Mouse (Mus musculus) Muller cell, postnatal 12 days (primary cell): Measurements from ENCODE around the gene Tnc.

Source experiments
- DNase-seq: peaks from one replicate; pipeline ENCODE4 v3.0.0-alpha.2; 2015; ENCODE audit errors: inconsistent ontology term

The Tnc gene

DNA sequence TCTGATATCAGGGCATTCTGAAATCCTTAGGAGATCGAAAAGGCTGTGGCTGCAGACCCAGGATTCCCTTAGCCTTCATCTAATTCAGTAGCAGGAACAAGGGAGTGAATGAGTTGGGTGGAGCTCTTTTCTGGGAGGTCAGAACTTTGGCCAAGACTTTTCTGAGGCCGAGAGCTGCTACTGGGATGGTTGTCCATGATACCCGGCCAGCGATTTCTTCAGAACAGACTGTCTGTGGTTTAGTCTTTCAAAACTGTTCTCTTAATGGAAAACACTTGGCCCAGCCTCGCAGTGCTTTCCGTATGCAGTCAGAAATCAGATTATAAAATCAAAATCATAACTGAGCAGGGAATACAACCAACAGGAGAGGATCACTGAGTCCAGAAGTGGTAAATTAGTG lies 21.2 kb downstream of the Tnc start:
- no peak for DNase-seq

DNA sequence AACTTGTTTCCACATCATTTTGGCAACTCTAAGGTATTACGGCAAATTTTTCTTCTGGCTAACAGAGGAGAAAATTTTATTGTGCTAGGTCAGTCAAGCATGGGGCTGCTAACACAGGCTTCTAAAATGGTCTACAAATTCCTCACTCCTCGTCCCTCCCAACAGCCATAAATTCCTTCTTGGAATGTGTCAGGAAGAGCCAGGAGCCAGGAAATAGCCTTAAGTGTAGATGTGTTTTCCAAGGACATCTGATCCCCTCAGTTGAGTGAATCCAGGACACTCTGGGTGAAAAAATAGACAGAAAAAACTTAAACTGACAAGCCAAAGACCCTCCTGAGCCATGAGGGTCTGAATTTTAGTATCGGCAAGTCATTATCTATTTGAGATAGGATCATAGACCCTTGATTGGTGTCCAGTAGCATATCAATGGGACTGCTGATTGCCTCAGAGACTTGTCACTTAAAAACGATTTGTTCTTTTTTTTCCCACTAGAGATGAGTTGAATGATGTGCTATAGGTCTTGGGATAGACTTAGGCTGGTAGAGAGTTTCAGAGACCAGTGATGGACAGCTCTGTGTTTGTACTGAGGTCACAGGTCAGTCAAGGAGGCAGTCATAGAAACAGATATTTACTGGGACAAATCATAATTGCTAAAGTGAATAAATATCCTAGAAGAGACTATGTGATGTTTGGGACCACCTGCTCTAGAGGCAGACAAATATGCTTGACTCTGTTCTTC lies 22.6 kb downstream of the Tnc start:
- peak; percentile 83 for DNase-seq

DNA sequence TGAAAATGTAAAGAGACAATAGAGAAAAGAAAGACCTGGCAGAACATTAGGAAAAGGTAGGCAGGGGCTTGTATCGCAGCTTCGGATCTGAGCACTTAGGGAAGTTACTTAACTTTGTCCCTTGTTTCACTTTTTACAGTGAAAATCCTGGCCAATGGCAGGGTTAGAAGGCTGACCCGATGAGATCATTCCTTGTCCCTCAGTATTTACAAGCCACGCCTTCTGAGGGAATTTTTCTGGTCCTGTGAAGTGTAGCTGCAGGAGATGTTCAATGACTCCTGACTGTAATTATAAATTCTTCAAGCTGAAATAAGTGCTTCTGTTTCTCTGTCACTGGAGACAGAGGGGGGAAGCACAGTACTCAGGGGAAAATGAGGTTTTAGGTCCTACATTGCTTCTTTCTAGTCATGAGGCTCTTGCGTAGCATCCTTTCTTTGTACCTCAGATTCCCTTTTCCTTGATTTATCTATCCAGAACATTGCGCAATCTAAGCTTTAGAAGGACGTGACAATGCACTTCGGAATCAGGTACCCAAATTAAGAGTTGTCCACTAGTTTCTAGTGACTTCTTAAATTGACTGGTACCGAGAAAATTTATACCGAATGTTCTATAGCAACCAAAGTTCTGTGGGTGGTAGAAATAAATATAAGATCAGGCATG lies 25.8 kb downstream of the Tnc start:
- DNase-seq = no peak

DNA sequence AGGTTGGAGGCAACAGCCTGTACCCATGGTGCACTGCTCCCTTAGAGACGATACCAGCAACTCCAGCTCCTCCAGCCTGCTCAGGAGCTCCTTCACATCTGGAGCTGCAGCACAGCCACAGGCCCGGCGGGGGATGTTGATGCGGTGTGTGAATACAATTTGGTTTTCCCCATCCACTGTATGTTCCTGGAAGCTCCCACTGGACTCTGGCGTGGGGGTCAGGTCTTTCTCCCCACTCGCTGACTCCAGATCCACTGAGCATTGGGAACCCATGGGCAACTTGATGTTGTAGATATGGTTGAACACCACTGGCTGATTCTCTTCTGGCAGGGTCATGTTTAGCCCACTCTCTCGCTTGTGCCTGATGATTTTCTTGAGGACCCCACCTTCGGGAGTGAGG lies 26.7 kb downstream of the Tnc start:
- no peak for DNase-seq

DNA sequence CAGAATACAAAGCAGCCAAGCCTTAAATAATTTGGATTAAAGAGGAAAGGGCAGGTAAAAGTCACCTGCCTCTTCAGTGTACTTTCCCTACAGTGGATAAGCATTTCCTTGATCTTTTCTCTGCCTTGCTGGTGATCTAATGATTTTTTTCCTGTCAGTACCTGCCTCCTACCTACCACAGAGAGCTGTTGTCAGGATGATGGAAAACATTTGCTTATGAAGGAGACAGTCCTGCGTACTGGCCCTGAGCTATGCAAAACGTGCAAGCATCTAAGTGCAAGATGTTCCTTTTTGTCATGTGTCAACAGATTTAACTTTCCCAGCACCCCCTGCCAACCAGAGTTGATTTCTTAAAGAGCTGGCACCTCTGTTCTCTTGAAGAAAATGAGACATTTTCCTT lies 35.5 kb downstream of the Tnc start:
- DNase-seq = no peak

DNA sequence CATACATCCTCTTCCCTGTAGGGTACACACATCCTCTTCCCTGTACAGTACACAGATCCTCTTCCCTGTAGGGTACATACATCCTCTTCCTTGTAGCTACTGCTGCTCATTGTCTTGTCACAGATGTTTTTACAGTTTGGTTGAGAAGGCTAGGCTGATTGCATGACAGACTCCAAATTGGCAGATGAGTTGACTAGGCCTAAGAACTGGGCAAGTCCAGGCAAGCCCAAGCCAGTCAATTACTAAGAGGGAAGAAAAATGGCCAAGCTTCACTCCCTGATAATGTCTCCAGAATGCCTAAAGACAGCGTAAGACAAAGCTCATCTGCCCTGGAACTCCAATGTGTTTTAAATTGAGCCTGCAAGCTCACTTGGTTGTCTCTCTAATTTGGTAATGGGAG lies 36.9 kb downstream of the Tnc start:
- no peak for DNase-seq

DNA sequence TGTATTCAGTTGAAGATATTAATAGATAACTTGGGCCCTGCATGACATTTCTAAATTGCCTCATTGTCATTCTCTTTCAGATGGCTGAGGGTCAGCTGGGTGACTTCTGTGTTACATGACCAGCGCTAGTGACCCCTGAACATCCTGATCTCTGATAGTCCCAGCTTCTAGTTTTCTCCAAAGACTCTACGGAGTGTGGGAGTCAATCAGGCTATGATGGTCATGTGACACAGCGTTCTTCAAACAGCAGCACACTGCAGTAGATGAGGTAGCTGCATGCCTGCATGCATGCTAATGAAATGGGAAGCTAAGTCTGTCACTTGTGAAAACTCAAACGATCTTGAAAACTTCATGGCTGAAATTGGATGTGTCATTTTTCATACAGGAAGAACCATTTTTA lies 41.6 kb downstream of the Tnc start:
- DNase-seq = no peak

DNA sequence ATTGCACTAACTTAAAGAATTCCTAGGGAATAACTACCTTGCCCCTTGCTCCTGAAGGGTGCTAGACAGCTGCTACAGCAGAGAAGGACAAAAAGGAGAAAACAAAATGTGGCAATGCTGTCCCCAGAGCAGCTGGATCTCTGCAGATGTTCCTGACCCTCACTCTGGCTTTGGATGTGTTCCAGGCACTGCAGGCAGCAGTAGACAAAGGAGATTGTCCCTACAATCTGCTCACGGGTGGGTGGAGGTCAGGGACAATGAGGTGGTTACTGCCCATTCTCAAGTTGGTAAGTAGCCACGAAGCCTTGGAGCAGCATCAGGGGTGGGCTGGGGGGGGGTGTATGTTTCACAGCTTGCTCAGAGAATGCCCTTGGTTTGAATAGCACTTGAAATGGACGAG lies 43.1 kb downstream of the Tnc start:
- DNase-seq = peak; percentile 65

DNA sequence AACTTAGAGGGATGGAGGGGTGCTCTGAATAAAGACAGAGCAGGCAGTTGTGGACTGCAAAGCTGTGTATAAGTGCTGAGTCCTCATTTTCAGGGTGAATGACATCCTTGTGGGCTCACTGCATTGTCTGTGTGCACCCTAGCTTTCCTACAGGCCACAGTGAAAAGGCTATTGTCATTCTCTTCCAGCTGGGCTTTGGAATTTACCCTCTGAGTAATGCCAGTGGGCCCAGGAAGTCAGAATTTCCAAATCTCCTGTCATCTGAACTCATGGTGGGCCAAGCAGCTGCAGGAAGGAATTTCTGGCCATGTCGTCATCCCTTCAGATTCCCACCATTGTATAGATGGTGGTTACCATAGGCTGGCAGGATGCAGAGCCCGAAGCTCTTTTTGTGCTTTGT lies 44.6 kb downstream of the Tnc start:
- peak; percentile 95 for DNase-seq

DNA sequence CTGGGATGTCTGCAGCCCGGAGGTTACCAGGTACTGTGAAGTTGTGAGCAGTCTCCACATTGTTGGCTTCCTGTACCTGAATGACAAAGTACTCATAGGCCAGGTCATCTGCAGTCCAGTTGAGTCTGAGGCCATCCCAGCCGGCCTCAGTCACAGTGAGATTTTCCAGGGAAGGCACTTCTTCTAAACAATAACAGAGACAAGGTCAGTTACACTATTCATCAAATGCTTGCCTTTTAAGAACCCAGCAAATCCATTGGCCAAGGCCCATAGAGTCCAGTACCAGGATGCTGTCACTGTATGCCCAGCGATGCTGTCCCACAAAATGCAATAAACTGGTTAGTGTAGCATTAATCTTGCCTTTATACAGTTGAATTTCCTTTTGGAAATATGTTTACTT lies 46.0 kb downstream of the Tnc start:
- no peak for DNase-seq

DNA sequence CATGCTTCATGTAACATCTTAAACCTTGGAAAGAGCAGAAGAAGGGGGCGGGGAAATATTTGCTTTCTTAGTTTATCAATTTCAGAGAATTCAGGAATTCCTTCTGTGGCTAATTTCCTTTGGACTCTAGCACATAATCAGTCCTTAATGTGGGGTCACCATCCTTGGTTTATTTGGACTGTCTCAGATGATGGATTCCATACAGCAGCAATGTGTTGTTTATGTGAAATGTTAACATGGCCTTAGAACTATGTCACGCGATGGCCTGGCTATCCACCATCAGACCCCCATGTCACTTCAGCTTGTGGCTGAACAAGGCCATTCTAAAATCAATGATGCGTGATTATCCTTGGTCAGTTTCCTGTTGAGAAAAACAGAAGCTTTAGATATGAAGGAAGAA lies 46.5 kb downstream of the Tnc start:
- no peak for DNase-seq

DNA sequence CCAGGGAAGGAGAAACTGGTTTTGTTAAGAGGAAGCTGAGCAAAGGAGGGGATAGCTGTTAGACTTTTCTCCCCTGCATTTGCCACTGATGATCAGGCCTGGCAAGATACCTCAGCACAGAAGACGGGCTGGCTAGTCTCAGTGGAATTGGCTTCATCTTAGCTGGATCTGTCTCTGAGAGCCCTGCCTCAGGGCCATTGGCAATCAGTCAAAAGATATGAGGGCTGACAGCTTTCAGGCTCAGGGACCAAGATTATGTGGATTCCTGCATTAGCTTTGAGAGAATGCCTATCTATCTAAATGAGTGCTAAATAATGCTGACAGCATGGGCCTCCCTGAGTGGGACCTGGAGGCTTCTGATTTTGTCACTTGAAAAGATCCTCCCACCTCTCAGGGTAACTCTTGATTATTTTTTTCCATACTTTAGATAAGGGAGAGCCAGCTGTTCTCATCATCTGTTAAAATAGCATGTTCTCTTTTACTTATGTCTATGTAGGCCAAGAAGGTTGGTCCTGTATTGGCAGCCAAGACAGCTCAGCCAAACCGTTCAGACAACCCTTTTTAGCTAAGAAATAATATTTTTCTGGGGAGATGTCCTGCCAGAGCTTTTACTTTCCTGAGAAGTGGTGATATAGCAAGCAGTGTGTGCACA lies 53.2 kb downstream of the Tnc start:
- peak; percentile 52 for DNase-seq

DNA sequence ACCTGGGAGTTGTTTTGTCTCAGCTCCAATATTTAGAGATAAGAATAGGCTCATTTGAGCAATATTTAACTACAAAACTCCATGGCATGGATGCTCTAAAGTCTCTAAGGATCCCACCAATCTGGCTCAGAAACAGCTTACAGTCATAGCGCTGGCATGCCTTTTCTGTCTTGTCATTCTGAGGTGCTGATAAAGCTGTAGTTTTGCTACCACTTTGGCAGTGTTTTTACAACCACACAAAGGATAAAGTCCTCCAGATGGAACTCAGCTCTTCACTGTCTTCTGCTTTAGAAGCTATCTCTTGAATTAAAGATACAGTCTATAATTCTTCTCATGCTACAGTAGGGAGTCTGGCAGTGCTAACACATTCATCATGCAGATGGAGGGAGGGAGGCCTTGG lies 56.6 kb downstream of the Tnc start:
- no peak for DNase-seq

DNA sequence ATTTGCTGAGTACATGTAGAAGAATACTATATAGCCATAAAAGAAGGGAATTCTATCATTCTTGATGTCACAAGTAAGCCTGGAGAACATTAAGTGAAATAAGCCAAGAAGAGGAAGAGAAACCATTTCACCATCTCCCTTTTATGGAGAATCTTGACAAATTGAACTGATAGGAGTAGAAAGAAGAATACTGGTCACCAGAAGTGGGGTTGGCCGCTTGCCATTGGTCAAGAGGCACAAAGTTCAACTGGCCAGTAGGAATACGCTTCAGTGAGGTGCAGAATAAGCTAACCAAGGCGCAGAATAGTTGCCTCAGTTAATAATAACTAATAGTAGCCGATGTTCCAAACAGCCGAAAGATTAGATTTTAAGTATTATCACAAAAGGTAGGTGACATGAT lies 58.7 kb downstream of the Tnc start:
- DNase-seq = no peak

DNA sequence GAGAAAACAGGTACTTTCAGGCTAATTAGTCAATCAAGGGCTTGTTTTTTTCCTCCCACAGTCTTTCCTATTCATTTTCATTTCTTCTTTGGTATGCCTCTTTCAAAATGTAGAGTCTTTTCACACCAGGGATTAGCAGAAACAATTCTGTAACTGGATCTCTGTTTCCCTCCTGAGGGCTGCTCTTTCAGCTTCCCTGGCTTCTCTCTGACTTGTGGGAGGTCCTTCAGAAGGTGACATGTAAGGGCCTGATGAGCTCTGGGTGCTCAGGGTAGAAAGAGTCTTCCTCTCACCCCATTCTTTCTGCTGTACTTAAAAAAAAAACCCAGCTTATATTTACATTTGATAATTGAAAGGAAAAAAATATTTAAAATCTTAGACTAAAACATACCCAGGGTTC lies 60.2 kb downstream of the Tnc start:
- no peak for DNase-seq

DNA sequence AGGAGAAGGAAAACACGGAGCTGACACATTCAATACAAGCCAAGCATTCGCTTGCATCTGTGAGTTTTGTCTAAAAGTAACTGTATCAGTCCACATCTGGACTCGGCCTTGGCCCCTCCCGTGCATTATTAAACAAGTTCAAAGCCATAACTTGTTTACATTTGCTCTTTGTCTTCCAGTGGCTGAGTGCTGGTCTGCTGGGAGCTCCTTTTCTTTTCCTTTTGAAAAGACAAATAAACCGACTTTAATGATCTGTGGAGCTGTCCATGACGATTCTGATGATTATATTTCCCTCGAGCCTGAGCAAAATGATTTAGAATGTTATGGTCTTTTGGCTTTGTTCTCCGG lies 63.7 kb downstream of the Tnc start:
- no peak for DNase-seq

DNA sequence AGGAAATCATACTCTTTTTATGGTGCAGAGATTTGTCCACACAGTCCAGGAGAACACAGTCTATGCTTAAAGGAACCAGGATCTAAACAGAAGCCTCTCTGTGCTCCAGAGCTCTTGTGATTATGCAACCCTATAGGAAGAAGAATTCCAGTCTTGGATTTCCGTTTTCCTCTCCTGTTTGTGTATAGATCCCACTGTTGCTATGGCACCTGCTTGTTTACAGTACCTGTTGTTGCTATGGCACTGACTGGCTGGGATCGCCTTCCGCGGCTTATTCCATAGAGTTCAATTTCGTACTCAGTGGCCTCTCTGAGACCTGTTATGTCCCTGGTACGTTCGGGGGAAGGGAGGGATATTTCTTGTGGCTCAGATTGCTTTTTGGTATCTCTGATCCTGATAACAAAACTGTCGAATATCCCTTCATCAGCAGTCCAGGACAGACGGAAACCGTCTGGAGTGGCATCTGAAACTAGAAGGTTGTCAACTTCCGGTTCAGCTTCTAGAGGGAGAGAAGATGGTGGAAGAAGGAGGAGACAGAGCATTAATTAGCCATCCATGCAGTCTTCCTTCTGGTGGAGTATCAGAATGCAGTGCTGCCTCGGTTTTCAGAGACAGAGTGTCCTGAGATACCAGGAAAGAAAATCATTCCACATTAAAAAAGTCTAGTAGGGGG lies 64.3 kb downstream of the Tnc start:
- no peak for DNase-seq

DNA sequence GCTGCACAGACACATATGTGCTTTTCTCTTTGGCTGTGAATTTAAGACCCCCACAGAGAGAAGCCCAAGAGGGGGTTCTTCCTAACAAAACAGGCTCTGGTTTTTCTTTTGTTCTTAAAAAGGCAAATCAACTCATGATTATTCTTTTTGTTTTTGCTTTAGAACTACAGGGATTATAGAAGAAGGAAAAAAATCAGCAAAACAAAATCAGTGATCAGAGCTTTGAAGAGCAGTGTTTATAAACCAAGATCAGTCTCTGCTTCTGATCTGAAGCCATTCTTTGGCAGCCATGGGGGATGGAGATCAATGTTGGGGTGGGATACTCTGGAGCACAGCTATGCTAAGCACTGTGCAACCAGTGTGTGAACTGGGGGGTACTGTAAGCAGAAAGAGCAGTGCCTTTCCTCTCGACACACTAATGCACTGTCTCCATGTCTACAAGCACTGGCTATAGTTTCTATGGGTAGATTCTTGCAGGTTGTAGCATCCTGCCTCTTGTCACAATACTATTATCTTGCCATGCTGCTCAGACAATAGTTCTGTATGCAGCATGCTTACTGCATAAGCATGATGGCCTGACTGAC lies 66.5 kb downstream of the Tnc start:
- no peak for DNase-seq

DNA sequence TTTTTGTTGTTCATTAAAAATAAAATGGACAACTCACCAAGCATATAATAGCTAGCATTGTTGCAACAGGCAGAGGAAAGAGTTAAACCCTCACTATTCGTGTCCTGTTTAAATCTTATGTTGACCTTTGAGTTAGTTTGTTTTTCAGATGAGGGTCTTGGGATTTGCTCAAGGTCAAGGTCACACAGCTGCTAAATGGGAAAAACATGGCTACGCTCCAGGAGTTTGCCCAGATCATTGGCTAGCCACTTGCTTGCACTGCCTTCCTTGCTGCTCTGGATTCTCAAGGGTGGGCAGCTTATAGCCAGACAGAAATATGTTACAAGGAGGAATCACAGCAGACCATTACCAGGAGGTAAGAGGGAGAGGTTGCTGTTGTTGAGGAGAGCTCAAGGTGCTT lies 67.2 kb downstream of the Tnc start:
- DNase-seq = no peak

DNA sequence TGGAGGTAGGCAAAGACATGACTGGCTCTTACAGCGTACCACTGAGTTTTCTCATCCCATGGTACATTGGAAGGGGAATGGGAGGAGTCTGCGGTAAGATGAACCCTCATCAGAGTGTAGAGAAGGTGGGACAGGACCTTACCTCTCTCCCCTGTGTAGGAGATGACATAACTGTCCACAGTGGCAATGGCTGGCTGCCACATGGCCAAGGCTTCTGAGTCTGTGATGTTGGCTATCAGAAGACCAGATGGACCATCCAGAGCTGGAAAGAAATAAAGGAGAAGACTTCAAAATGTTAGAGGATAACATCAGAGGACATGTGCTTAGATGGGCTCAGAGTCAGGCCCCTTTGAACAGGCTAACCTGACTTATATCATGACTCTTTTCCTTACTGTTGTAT lies 74.3 kb downstream of the Tnc start:
- no peak for DNase-seq

DNA sequence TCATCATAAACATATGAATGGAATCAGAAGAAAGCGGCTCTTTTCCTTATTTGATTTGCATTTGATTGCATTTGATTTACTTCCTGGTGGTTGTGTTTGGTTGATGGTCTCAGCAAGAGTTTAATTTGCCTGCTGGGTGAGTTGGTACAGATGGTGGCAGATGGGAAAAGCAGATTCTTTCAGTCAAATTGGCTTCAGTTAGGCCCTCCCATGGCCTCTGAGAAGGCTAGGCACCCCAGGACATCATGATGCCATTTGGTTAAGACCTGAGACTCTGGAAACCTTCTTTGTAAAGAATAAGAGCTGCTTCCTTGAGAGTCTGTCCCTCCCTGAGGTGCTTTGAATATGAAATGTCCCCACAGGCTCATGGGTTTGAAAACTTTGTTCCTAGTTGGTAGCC lies 75.1 kb downstream of the Tnc start:
- no peak for DNase-seq

DNA sequence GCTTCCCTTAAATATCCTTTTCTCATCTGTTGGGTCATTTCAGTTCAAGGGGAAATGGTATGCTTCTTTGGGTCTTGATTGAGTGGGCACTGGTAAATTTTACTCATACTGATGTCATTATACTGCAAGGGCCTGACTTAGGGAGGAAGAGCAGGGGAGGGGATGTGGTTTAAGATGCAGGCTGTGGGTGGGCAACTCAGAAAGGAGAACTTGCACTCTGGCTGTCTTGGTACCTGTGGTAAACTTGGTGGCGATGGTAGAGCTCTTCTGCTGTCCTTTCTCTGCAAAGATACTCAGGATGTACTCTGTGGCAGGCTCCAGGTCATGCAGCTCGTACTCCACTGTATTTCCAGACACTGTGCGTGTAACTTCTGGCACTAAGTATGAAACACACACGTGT lies 75.9 kb downstream of the Tnc start:
- DNase-seq = no peak

DNA sequence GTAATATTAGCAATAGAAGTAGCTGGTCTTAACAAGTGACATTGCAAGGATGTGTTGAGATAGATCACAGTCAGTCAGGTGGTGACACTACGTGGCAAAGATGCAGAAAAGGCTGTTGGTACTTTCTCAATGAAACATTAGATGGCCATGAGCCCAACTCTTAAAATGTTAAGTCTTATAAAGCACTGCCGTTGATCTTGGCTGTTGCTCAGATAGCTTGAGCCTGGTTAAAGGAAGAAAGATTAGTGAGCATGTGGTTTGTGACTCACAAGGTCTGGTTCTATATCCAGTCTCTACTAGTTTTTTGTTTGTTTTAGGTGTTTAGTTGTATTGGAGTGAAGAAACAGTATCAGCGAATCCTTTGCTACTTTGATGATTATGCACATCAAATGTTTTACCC lies 76.9 kb downstream of the Tnc start:
- DNase-seq = no peak
